Mouse (Mus musculus) erythroblast, embryonic 14.5 days (primary cell): ENCODE measurements at regions not wholly inside any gene's neighbourhood (a gene's known extent, or its start where the extent isn't known, plus 50 kb on each side); places are given as distances from the start of the nearest gene placed in this dataset.

ENCODE experiments used
- H3K27me3 ChIP-seq: 2 replicates; pipeline ENCODE4 v1.6.1; 2012; ENCODE audit warnings: inconsistent platforms; ENCODE audit not compliant: control insufficient read depth
- H3K36me3 ChIP-seq: 2 replicates; pipeline ENCODE4 v1.6.1; 2012; ENCODE audit warnings: mild to moderate bottlenecking, inconsistent platforms; ENCODE audit not compliant: control insufficient read depth
- H3K4me1 ChIP-seq: 2 replicates; pipeline ENCODE4 v1.6.1; 2012; ENCODE audit warnings: inconsistent platforms; ENCODE audit not compliant: control insufficient read depth
- H3K4me3 ChIP-seq: replicated peaks from 2 replicates; pipeline ENCODE3; 2012; ENCODE audit warnings: moderate library complexity, mild to moderate bottlenecking, inconsistent platforms
- H3K9me3 ChIP-seq: 2 replicates; pipeline ENCODE4 v1.6.1; 2012; ENCODE audit warnings: low read length, inconsistent platforms, mixed read lengths; ENCODE audit not compliant: control insufficient read depth
- GATA1 ChIP-seq: IDR thresholded peaks from 2 replicates; pipeline ENCODE4 v1.6.1; 2012; ENCODE audit warnings: low read length, inconsistent platforms, mixed read lengths
- TAL1 ChIP-seq: IDR thresholded peaks from 3 replicates; pipeline ENCODE4 v1.6.1; 2012; ENCODE audit warnings: low read length, inconsistent platforms, mixed read lengths

- H3K4me1 ChIP-seq, result no peaks in the 10 kb centered on the region
- H3K27me3 ChIP-seq, result no peaks in the 10 kb centered on the region
- H3K9me3 ChIP-seq, result no peaks in the 10 kb centered on the region
- TF ChIP-seq GATA1, result no peak
- TF ChIP-seq TAL1, result no peak
- H3K36me3 ChIP-seq, result no peaks in the 10 kb centered on the region
- H3K4me3 ChIP-seq, result no peak overlapping the region
Measured at GRCm38 (mm10) chr14:14643533-14643932, 58.5 kb upstream of the Slc4a7 start.

- H3K4me1 ChIP-seq, result no peaks in the 10 kb centered on the region
- no peak overlapping the region for H3K4me3 ChIP-seq
- no peak for TF ChIP-seq GATA1
- H3K9me3 ChIP-seq, result no peaks in the 10 kb centered on the region
- H3K36me3 ChIP-seq, result no peaks in the 10 kb centered on the region
- H3K27me3 ChIP-seq, result no peaks in the 10 kb centered on the region
Measured at GRCm38 (mm10) chr14:14645084-14645483, 57.0 kb upstream of the Slc4a7 start.
